Mouse (Mus musculus): ENCODE results near the gene Gtf3c5. TPM values are rescaled to one million over a fixed set of nuclear protein-coding genes. Genes with fewer than 3 reads are reported as not detected.

Gtf3c5 gene
- polyA plus RNA-seq, 1 experiment = 20.7 TPM

- no peak for TF ChIP-seq CTCF (IDR thresholded peaks at IDR 0.05; ENCODE audit: extremely low read depth, insufficient read depth, low read length)
- no peak for TF ChIP-seq POLR2A (IDR thresholded peaks at IDR 0.05; ENCODE audit: extremely low read depth, insufficient read depth, low read length)
Observed at GRCm38 (mm10) chr2:28598692-28599568, 15.4 kb upstream of the Gtf3c5 start.

GRCm38 (mm10) chr2:28597733-28598547, 14.4 kb upstream of the Gtf3c5 start:
- Histone ChIP-seq H3K27ac (ENCODE audit: insufficient read depth, low read length) (no peak overlapping the region), H3K4me3 (ENCODE audit: insufficient read depth, low read length) (no peak overlapping the region), H3K4me1 (ENCODE audit: control insufficient read depth, insufficient read depth, low read length) (no peaks in the 10 kb centered on the region)
- TF ChIP-seq POLR2A (IDR thresholded peaks at IDR 0.05; ENCODE audit: extremely low read depth, insufficient read depth, low read length) = no peak
- no peak for TF ChIP-seq CTCF (IDR thresholded peaks at IDR 0.05; ENCODE audit: extremely low read depth, insufficient read depth, low read length)

More at GRCm38 (mm10) chr2:28598692-28599568, 15.4 kb upstream of the Gtf3c5 start:
- Histone ChIP-seq H3K4me1 (ENCODE audit: control insufficient read depth, insufficient read depth, low read length) (no peaks in the 10 kb centered on the region), H3K4me3 (ENCODE audit: insufficient read depth, low read length) (no peak overlapping the region), H3K27ac (ENCODE audit: insufficient read depth, low read length) (no peak overlapping the region)

DNA sequence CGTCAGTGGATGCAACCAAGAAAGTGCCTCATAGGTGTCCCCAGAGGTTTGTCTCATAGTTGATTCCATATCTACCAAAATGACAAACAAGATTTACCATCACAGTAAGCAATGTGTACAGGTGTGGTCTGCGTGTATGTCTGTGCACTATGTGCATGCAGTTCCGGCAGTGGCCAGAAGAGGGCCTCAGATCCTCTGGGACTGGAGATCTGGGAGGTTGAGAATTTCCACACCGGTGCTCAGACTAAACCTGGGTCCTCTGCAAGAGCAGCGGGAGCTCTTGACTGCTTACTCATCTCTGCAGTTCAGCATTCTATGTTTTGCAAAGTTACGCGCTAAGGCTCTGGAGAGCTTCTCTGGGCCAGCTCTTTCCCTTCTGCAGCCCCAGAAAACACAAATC, 13.4 kb upstream of the Gtf3c5 start:
- H3K27ac ChIP-seq (ENCODE audit: insufficient read depth, low read length) = no peak overlapping the region
- H3K4me3 ChIP-seq (ENCODE audit: insufficient read depth, low read length) = no peak overlapping the region
- TF ChIP-seq POLR2A (IDR thresholded peaks at IDR 0.05; ENCODE audit: extremely low read depth, insufficient read depth, low read length) (no peak), CTCF (IDR thresholded peaks at IDR 0.05; ENCODE audit: extremely low read depth, insufficient read depth, low read length) (no peak)
- no peaks in the 10 kb centered on the region for H3K4me1 ChIP-seq (ENCODE audit: control insufficient read depth, insufficient read depth, low read length)

GRCm38 (mm10) chr2:28596021-28596420, 12.5 kb upstream of the Gtf3c5 start:
- Histone ChIP-seq H3K4me3 (ENCODE audit: insufficient read depth, low read length) (no peak overlapping the region), H3K4me1 (ENCODE audit: control insufficient read depth, insufficient read depth, low read length) (no peaks in the 10 kb centered on the region), H3K27ac (ENCODE audit: insufficient read depth, low read length) (no peak overlapping the region)
- no peak for TF ChIP-seq POLR2A (IDR thresholded peaks at IDR 0.05; ENCODE audit: extremely low read depth, insufficient read depth, low read length)
- no peak for TF ChIP-seq CTCF (IDR thresholded peaks at IDR 0.05; ENCODE audit: extremely low read depth, insufficient read depth, low read length)

GRCm38 (mm10) chr2:28592809-28593208, 9.3 kb upstream of the Gtf3c5 start:
- Histone ChIP-seq H3K4me3 (ENCODE audit: insufficient read depth, low read length) (no peak overlapping the region), H3K4me1 (ENCODE audit: control insufficient read depth, insufficient read depth, low read length) (no peaks in the 10 kb centered on the region), H3K27ac (ENCODE audit: insufficient read depth, low read length) (no peak overlapping the region)
- TF ChIP-seq POLR2A (IDR thresholded peaks at IDR 0.05; ENCODE audit: extremely low read depth, insufficient read depth, low read length) = no peak
- peak; percentile 65 for TF ChIP-seq CTCF (IDR thresholded peaks at IDR 0.05; ENCODE audit: extremely low read depth, insufficient read depth, low read length)

DNA sequence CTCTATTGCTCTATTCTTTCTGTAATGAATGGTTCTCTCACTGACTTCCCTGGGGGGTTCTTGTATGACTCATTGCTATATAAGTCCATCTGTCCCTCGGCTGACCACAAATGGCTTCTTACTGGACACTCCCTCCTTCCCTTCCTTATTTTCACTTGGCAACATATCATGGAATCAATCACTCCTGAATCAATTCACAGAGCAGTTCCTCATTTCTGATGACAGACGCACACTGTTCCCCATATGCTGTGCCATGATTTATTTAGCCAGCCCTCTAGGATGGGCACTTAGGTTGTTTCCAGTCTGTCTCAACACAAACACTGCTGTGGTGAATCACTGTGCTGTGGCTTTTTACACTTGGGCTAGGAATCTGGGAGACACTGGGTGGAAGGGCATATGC, 7.9 kb upstream of the Gtf3c5 start:
- TF ChIP-seq CTCF (IDR thresholded peaks at IDR 0.05; ENCODE audit: extremely low read depth, insufficient read depth, low read length) (no peak), POLR2A (IDR thresholded peaks at IDR 0.05; ENCODE audit: extremely low read depth, insufficient read depth, low read length) (no peak)
- Histone ChIP-seq H3K27ac (ENCODE audit: insufficient read depth, low read length) (no peak overlapping the region), H3K4me1 (ENCODE audit: control insufficient read depth, insufficient read depth, low read length) (no peaks in the 10 kb centered on the region), H3K4me3 (ENCODE audit: insufficient read depth, low read length) (no peak overlapping the region)

DNA sequence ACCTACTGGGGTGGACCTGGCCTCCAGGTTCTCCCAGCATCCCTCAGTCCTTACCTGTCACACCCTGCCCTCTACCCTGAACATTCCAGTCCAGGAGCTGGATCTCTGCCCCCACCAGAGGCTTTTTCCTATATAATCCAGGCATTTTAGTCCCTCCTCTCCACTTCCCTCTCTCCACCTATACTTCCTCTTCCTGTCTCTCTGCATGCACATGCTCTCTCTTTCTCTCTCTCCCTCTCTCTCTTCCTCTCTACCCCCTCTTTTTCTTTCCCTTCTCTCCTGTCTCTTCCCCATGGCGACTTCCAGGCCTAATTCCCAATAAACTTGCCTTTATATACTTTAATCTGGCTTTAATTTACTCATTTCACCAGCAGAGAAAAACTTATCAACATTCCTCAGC, 5.0 kb upstream of the Gtf3c5 start:
- Histone ChIP-seq H3K27ac (ENCODE audit: insufficient read depth, low read length) (no peak overlapping the region), H3K4me1 (ENCODE audit: control insufficient read depth, insufficient read depth, low read length) (no peaks in the 10 kb centered on the region), H3K4me3 (ENCODE audit: insufficient read depth, low read length) (no peak overlapping the region)
- TF ChIP-seq POLR2A (IDR thresholded peaks at IDR 0.05; ENCODE audit: extremely low read depth, insufficient read depth, low read length) (no peak), CTCF (IDR thresholded peaks at IDR 0.05; ENCODE audit: extremely low read depth, insufficient read depth, low read length) (no peak)

- Histone ChIP-seq H3K4me3 (ENCODE audit: insufficient read depth, low read length) (no peak overlapping the region), H3K4me1 (ENCODE audit: control insufficient read depth, insufficient read depth, low read length) (no peaks in the 10 kb centered on the region), H3K27ac (ENCODE audit: insufficient read depth, low read length) (no peak overlapping the region)
- TF ChIP-seq CTCF (IDR thresholded peaks at IDR 0.05; ENCODE audit: extremely low read depth, insufficient read depth, low read length) (no peak), POLR2A (IDR thresholded peaks at IDR 0.05; ENCODE audit: extremely low read depth, insufficient read depth, low read length) (no peak)
Observed at GRCm38 (mm10) chr2:28585730-28586129, 2.2 kb upstream of the Gtf3c5 start.

- Histone ChIP-seq H3K27ac (ENCODE audit: insufficient read depth, low read length) (no peak overlapping the region), H3K4me3 (ENCODE audit: insufficient read depth, low read length) (no peak overlapping the region), H3K4me1 (ENCODE audit: control insufficient read depth, insufficient read depth, low read length) (no peaks in the 10 kb centered on the region)
- TF ChIP-seq CTCF (IDR thresholded peaks at IDR 0.05; ENCODE audit: extremely low read depth, insufficient read depth, low read length) = peak; percentile 100
- no peak for TF ChIP-seq POLR2A (IDR thresholded peaks at IDR 0.05; ENCODE audit: extremely low read depth, insufficient read depth, low read length)
Observed at GRCm38 (mm10) chr2:28585043-28585571, 1.6 kb upstream of the Gtf3c5 start.
